Comparison of ENCODE assay signal across 10 mouse cellular contexts in the genomic region with DNA sequence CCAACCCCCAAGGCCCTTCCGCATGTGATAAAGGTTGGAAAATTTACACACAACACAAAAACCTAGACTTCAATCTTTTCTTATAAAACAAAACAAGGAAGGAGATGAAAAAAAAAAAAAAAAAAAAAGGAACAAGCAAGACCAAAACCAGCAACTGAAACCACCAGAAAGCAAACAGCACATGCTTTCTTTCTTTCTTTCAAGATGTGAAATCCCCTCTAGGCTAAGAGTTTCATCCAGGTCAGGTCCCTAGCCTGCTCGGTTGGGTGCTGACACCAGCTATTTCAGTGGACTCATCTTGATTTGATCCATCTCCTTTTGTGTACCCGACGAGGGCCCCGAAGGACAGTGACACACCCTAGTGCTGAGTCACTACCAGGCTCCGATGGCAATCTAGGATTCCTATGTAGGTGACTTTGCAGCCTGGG. TPM values are rescaled to one million over a fixed set of nuclear protein-coding genes. Genes with fewer than 3 reads are reported as not detected.
DNase-seq lines count a peak whose midpoint lies in the region; ATAC-seq and TF ChIP-seq lines count a peak whose summit lies in the region.
"Had no signal": no experiment of that assay in that cellular context is flagged by ENCODE, and none has a peak within 500 bp of the region (broad histone marks: within the 10 kb centered on the region; RNA-seq: fewer than 3 reads in every experiment).

No protein-coding gene starts in this region.

- H3K4me3 ChIP-seq in testis, adult 2 months (ENCODE audit: control insufficient read depth, low read depth, low read length): no peak overlapping the region
- no peak overlapping the region for H3K4me3 ChIP-seq in midbrain, embryonic 13.5 days (replicated peaks)
- no peak overlapping the region for H3K4me3 ChIP-seq in forebrain, embryonic 11.5 days (ENCODE audit: low read depth, low read length)
- H3K4me3 ChIP-seq: erythroblast, embryonic 14.5 days; neural tube, embryonic 12.5 days had no signal

- H3K36me3 ChIP-seq in testis, adult 2 months (ENCODE audit: control insufficient read depth, insufficient read depth, low read length): no peaks in the 10 kb centered on the region
- no peaks in the 10 kb centered on the region for H3K36me3 ChIP-seq in midbrain, embryonic 13.5 days
- no peaks in the 10 kb centered on the region for H3K36me3 ChIP-seq in forebrain, embryonic 11.5 days (ENCODE audit: control insufficient read depth, insufficient read depth, low read length)
- H3K36me3 ChIP-seq: neural tube, embryonic 12.5 days had no signal

- TF ChIP-seq CTCF in testis, adult 2 months (IDR thresholded peaks at IDR 0.05; ENCODE audit: control insufficient read depth, insufficient read depth, insufficient replicate concordance, low read depth, low read length): no peak

- 0 out of 2 replicates have a peak, but pooled peaks cover 2% of the 10 kb centered on the region for H3K4me1 ChIP-seq in testis, adult 2 months (ENCODE audit: control insufficient read depth, insufficient read depth, low read length)
- peaks cover 17% of the 10 kb centered on the region for H3K4me1 ChIP-seq in midbrain, embryonic 13.5 days (replicated peaks)
- no peaks in the 10 kb centered on the region for H3K4me1 ChIP-seq in forebrain, embryonic 11.5 days (replicated peaks; ENCODE audit: control insufficient read depth, insufficient read depth, low read length)
- H3K4me1 ChIP-seq: neural tube, embryonic 12.5 days had no signal

- H3K27me3 ChIP-seq in testis, adult 2 months (ENCODE audit: control insufficient read depth, insufficient read depth, low read length): no peaks in the 10 kb centered on the region
- no peaks in the 10 kb centered on the region for H3K27me3 ChIP-seq in midbrain, embryonic 13.5 days
- no peaks in the 10 kb centered on the region for H3K27me3 ChIP-seq in forebrain, embryonic 11.5 days (ENCODE audit: control insufficient read depth, insufficient read depth, low read length)
- H3K27me3 ChIP-seq: neural tube, embryonic 12.5 days had no signal

- DNase-seq in testis, postnatal 14 days (ENCODE audit: low spot score): no peak
- peak; percentile 67 to 87 for DNase-seq in adrenal gland, adult (ENCODE audit: inconsistent age in 2 of 2, low spot score in 1 of 2)
- peak; percentile 15 for DNase-seq in heart, postnatal 4 days
- peak; percentile 8 for DNase-seq in skeletal muscle tissue, adult 2 months (ENCODE audit: low read depth, low spot score)
- DNase-seq in left cerebral cortex, adult 11 months (ENCODE audit: low spot score): no peak
- DNase-seq in forebrain, embryonic 11.5 days (ENCODE audit: low spot score): no peak

- no peak for TF ChIP-seq POLR2A in testis, adult 2 months (IDR thresholded peaks at IDR 0.05; ENCODE audit: control insufficient read depth, low read depth, low read length)

- no peak overlapping the region for H3K4me2 ChIP-seq in midbrain, embryonic 13.5 days (replicated peaks)
- no peak overlapping the region for H3K4me2 ChIP-seq in forebrain, embryonic 11.5 days (ENCODE audit: low read depth, low read length, severe bottlenecking)
- H3K4me2 ChIP-seq: neural tube, embryonic 12.5 days had no signal

- H3K9me3 ChIP-seq in midbrain, embryonic 13.5 days: no peaks in the 10 kb centered on the region
- no peaks in the 10 kb centered on the region for H3K9me3 ChIP-seq in forebrain, embryonic 11.5 days (ENCODE audit: control insufficient read depth, low read length)
- H3K9me3 ChIP-seq: neural tube, embryonic 12.5 days had no signal

- no peak overlapping the region for H3K9ac ChIP-seq in midbrain, embryonic 13.5 days (replicated peaks)
- H3K9ac ChIP-seq in forebrain, embryonic 11.5 days (ENCODE audit: low read length): no peak overlapping the region
- H3K9ac ChIP-seq: neural tube, embryonic 12.5 days had no signal

- H3K27ac ChIP-seq in testis, adult 2 months (ENCODE audit: control insufficient read depth, insufficient read depth, low read depth, low read length): peak overlapping the region; percentile 29; the same call in 1 of the 2 replicates
- no peak overlapping the region for H3K27ac ChIP-seq in midbrain, embryonic 13.5 days
- no peak overlapping the region for H3K27ac ChIP-seq in forebrain, embryonic 11.5 days (ENCODE audit: low read depth, low read length)
- H3K27ac ChIP-seq: neural tube, embryonic 12.5 days had no signal

- ATAC-seq in midbrain, embryonic 13.5 days: no peak
- no peak for ATAC-seq in forebrain, embryonic 11.5 days (replicated peaks; ENCODE audit: low FRiP score)

- WGBS in midbrain, embryonic 13.5 days: 50% methylated on average over 6 of the region's 6 CpGs
- WGBS in forebrain, embryonic 11.5 days: 62% methylated on average over 6 of the region's 6 CpGs

RNA-seq across cellular contexts. Expression of gene Arid5b, which starts 29.2 kb away (rescaled TPM):
- polyA plus RNA-seq in testis, adult 2 months (2012; rRNA removed): 4.9 and 5.1 TPM in 2 replicates
- total RNA-seq in heart, postnatal 4 days (2021): 10 to 100 TPM; 24.1 to 24.8 TPM
- polyA plus RNA-seq in midbrain, embryonic 13.5 days (2015; fragmentation: Nextera tagmentation; extraction: Ambion mirVana): 18.0 and 20.5 TPM in 2 replicates
- polyA plus RNA-seq in forebrain, embryonic 11.5 days (2014; fragmentation: Nextera tagmentation; extraction: Ambion mirVana): 16.0 and 17.1 TPM in 2 replicates

Comparison
In these comparisons a context has a peak if more than half of its experiments do, and no peak if none do; other contexts are left out.
1. DNase-seq: peak in adrenal gland, adult (2 of 2), heart, postnatal 4 days (single experiment) and skeletal muscle tissue, adult 2 months (single experiment); none in testis, postnatal 14 days (single experiment), left cerebral cortex, adult 11 months (single experiment) and forebrain, embryonic 11.5 days (single experiment).